Mouse (Mus musculus): ENCODE measurements around the gene Btbd35f13.
"Not testable (repeated sequence)": the region's sequence is repeated elsewhere in the genome, so short reads cannot be mapped to it uniquely, and the experiment has no call there.

Gene Btbd35f13

DNA sequence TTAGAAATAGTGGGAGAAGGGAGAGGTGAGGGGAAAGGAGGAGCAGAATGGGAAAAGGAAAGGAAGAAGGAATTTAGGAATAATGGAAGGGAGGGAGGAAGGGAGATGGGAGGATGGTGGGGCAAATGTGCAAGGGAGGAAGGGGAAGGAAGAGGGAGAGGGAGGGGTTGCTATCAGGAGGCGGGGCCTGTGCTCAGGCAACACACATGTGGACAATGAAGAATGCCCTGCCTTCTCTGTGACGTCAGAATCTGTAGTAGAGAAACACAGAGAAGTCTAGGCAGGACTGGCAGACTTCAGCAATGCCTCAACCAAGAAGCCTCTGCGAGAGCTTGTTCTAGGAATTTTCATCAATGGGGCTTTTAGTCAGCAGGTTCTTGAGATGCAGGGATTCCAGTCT is at the start of gene Btbd35f13:
Btbd35f13 (plus strand) TSS at position 301 of the 400 bp plus-strand sequence.
- not testable (repeated sequence) for DNase-seq (ENCODE audit: inconsistent age in 2 of 2, low spot score in 1 of 2)

DNA sequence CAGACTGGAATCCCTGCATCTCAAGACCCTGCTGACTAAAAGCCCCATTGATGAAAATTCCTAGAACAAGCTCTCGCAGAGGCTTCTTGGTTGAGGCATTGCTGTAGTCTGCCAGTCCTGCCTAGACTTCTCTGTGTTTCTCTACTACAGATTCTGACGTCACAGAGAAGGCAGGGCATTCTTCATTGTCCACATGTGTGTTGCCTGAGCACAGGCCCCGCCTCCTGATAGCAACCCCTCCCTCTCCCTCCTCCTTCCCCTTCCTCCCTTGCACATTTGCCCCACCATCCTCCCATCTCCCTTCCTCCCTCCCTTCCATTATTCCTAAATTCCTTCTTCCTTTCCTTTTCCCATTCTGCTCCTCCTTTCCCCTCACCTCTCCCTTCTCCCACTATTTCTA is 45.3 kb downstream of the Btbd35f13 start, which contains the start of gene Btbd35f14:
Btbd35f14 (minus strand) TSS at position 101 of the 400 bp plus-strand sequence.
- not testable (repeated sequence) for DNase-seq (ENCODE audit: inconsistent age in 2 of 2, low spot score in 1 of 2)

All from adrenal gland, adult (tissue).